Mouse (Mus musculus): ENCODE data around the gene Prkar1b. TPM values are rescaled to one million over a fixed set of nuclear protein-coding genes. Genes with fewer than 3 reads are reported as not detected.
A peak's percentile ranks its signal among the peaks of the same experiment; 100 is the strongest.

Prkar1b gene
- total RNA-seq, 2 experiments from 2014 or later, result 44.4 to 67.4 TPM

GRCm38 (mm10) chr5:139112418-139112817 is 37.4 kb downstream of the Prkar1b start:
- no peak for DNase-seq (ENCODE audit: low spot score in 2 of 2)

- no peak for DNase-seq (ENCODE audit: low spot score in 2 of 2)
Observed at GRCm38 (mm10) chr5:139111991-139112390, 37.8 kb downstream of the Prkar1b start.

- no peak for DNase-seq (ENCODE audit: low spot score in 2 of 2)
Observed at GRCm38 (mm10) chr5:139110140-139110855, 39.5 kb downstream of the Prkar1b start.

- no peak for DNase-seq (ENCODE audit: low spot score in 2 of 2)
Observed at GRCm38 (mm10) chr5:139107815-139108214, 42.0 kb downstream of the Prkar1b start.

- no peak for DNase-seq (ENCODE audit: low spot score in 2 of 2)
Observed at GRCm38 (mm10) chr5:139101783-139102182, 48.0 kb downstream of the Prkar1b start.

- no peak for DNase-seq (ENCODE audit: low spot score in 2 of 2)
Observed at GRCm38 (mm10) chr5:139098991-139099972, 50.5 kb downstream of the Prkar1b start.

- DNase-seq (ENCODE audit: low spot score in 2 of 2), result no peak
Observed at GRCm38 (mm10) chr5:139095297-139096110, 54.3 kb downstream of the Prkar1b start.

- no peak for DNase-seq (ENCODE audit: low spot score in 2 of 2)
Observed at GRCm38 (mm10) chr5:139093534-139093933, 56.3 kb downstream of the Prkar1b start.

- no peak for DNase-seq (ENCODE audit: low spot score in 2 of 2)
Observed at GRCm38 (mm10) chr5:139091713-139092112, 58.1 kb downstream of the Prkar1b start.

- no peak for DNase-seq (ENCODE audit: low spot score in 2 of 2)
Observed at GRCm38 (mm10) chr5:139090162-139090561, 59.6 kb downstream of the Prkar1b start.

GRCm38 (mm10) chr5:139088173-139088572 is 61.6 kb downstream of the Prkar1b start:
- DNase-seq (ENCODE audit: low spot score in 2 of 2), result no peak

GRCm38 (mm10) chr5:139084831-139085519 is 64.8 kb downstream of the Prkar1b start:
- DNase-seq (ENCODE audit: low spot score in 2 of 2), result no peak

- peak in 1 of 2 experiments; percentile 29 for DNase-seq (ENCODE audit: low spot score in 2 of 2)
Observed at GRCm38 (mm10) chr5:139084302-139084701, 65.5 kb downstream of the Prkar1b start.

GRCm38 (mm10) chr5:139083841-139084240 is 66.0 kb downstream of the Prkar1b start:
- no peak for DNase-seq (ENCODE audit: low spot score in 2 of 2)

GRCm38 (mm10) chr5:139081370-139081769 is 68.4 kb downstream of the Prkar1b start:
- no peak for DNase-seq (ENCODE audit: low spot score in 2 of 2)

GRCm38 (mm10) chr5:139078156-139078462 is 71.7 kb downstream of the Prkar1b start:
- DNase-seq (ENCODE audit: low spot score in 2 of 2), result no peak

GRCm38 (mm10) chr5:139077311-139078155 is 72.3 kb downstream of the Prkar1b start:
- peak in 1 of 2 experiments; percentile 32 for DNase-seq (ENCODE audit: low spot score in 2 of 2)

GRCm38 (mm10) chr5:139076450-139076849 is 73.4 kb downstream of the Prkar1b start:
- no peak for DNase-seq (ENCODE audit: low spot score in 2 of 2)

GRCm38 (mm10) chr5:139075791-139076190 is 74.0 kb downstream of the Prkar1b start:
- no peak for DNase-seq (ENCODE audit: low spot score in 2 of 2)

- peak; percentile 71 to 72 for DNase-seq (ENCODE audit: low spot score in 2 of 2)
Observed at GRCm38 (mm10) chr5:139075125-139075524, 74.7 kb downstream of the Prkar1b start.
